Mouse (Mus musculus): ENCODE results near the gene Dhx15. TPM values are rescaled to one million over a fixed set of nuclear protein-coding genes. Genes with fewer than 3 reads are reported as not detected.

Dhx15 gene
- polyA plus RNA-seq, 1 experiment from 2014 or later: 48.4 TPM

GRCm38 (mm10) chr5:52218238-52218637 lies 27.9 kb upstream of the Dhx15 start:
- Histone ChIP-seq H3K4me1 (replicated peaks; ENCODE audit: control insufficient read depth, insufficient read depth, low read length) (no peaks in the 10 kb centered on the region), H3K27me3 (replicated peaks; ENCODE audit: control insufficient read depth, insufficient read depth, low read length) (no peaks in the 10 kb centered on the region), H3K36me3 (ENCODE audit: control insufficient read depth, insufficient read depth) (no peaks in the 10 kb centered on the region), H3K4me3 (ENCODE audit: low read depth, low read length) (no peak overlapping the region), H3K9me3 (ENCODE audit: control insufficient read depth) (no peaks in the 10 kb centered on the region), H3K9ac (ENCODE audit: low read depth, low read length) (no peak overlapping the region), H3K27ac (ENCODE audit: low read depth, low read length) (no peak overlapping the region), H3K4me2 (replicated peaks; ENCODE audit: low read depth) (no peak overlapping the region)
- TF ChIP-seq CTCF (IDR thresholded peaks at IDR 0.05; ENCODE audit: low read depth): no peak
- 65% methylated on average over 6 of the region's 6 CpGs for WGBS
- ATAC-seq: no peak

- Histone ChIP-seq H3K9ac (ENCODE audit: low read depth, low read length) (no peak overlapping the region), H3K4me2 (replicated peaks; ENCODE audit: low read depth) (no peak overlapping the region), H3K27me3 (replicated peaks; ENCODE audit: control insufficient read depth, insufficient read depth, low read length) (no peaks in the 10 kb centered on the region), H3K36me3 (ENCODE audit: control insufficient read depth, insufficient read depth) (no peaks in the 10 kb centered on the region), H3K4me3 (ENCODE audit: low read depth, low read length) (no peak overlapping the region), H3K4me1 (replicated peaks; ENCODE audit: control insufficient read depth, insufficient read depth, low read length) (no peaks in the 10 kb centered on the region), H3K9me3 (ENCODE audit: control insufficient read depth) (no peaks in the 10 kb centered on the region), H3K27ac (ENCODE audit: low read depth, low read length) (no peak overlapping the region)
- no peak for ATAC-seq
- WGBS: 79% methylated on average over 7 of the region's 7 CpGs
- no peak for TF ChIP-seq CTCF (IDR thresholded peaks at IDR 0.05; ENCODE audit: low read depth)
Measured at GRCm38 (mm10) chr5:52213143-52213900, 23.0 kb upstream of the Dhx15 start.

GRCm38 (mm10) chr5:52191180-52191468 lies 810 bp upstream of the Dhx15 start:
- H3K9ac ChIP-seq (ENCODE audit: low read depth, low read length): no peak overlapping the region
- H3K4me3 ChIP-seq (ENCODE audit: low read depth, low read length): peak overlapping the region; percentile 93
- peaks cover 10% of the 10 kb centered on the region; the same call in 1 of the 2 replicates for H3K4me1 ChIP-seq (replicated peaks; ENCODE audit: control insufficient read depth, insufficient read depth, low read length)
- no peaks in the 10 kb centered on the region for H3K9me3 ChIP-seq (ENCODE audit: control insufficient read depth)
- peak overlapping the region; percentile 66 for H3K4me2 ChIP-seq (replicated peaks; ENCODE audit: low read depth)
- no peak overlapping the region for H3K27ac ChIP-seq (ENCODE audit: low read depth, low read length)
- TF ChIP-seq CTCF (IDR thresholded peaks at IDR 0.05; ENCODE audit: low read depth): no peak
- WGBS: 29% methylated on average over 1 of the region's 1 CpGs
- ATAC-seq: no peak
- H3K27me3 ChIP-seq (replicated peaks; ENCODE audit: control insufficient read depth, insufficient read depth, low read length): no peaks in the 10 kb centered on the region
- H3K36me3 ChIP-seq (ENCODE audit: control insufficient read depth, insufficient read depth): no peaks in the 10 kb centered on the region

- peak; percentile 67 for ATAC-seq
- Histone ChIP-seq H3K4me1 (replicated peaks; ENCODE audit: control insufficient read depth, insufficient read depth, low read length) (peaks cover 10% of the 10 kb centered on the region; the same call in 1 of the 2 replicates), H3K27me3 (replicated peaks; ENCODE audit: control insufficient read depth, insufficient read depth, low read length) (no peaks in the 10 kb centered on the region), H3K27ac (ENCODE audit: low read depth, low read length) (peak overlapping the region; percentile 88), H3K4me2 (replicated peaks; ENCODE audit: low read depth) (peak overlapping the region; percentile 66), H3K9me3 (ENCODE audit: control insufficient read depth) (no peaks in the 10 kb centered on the region), H3K36me3 (ENCODE audit: control insufficient read depth, insufficient read depth) (no peaks in the 10 kb centered on the region), H3K9ac (ENCODE audit: low read depth, low read length) (peak overlapping the region; percentile 99), H3K4me3 (ENCODE audit: low read depth, low read length) (peak overlapping the region; percentile 93)
- no peak for TF ChIP-seq CTCF (IDR thresholded peaks at IDR 0.05; ENCODE audit: low read depth)
- 2% methylated on average over 58 of the region's 63 CpGs for WGBS
Measured at GRCm38 (mm10) chr5:52189664-52190365, 499 bp downstream of the Dhx15 start.

GRCm38 (mm10) chr5:52188206-52188605 lies 2.1 kb downstream of the Dhx15 start:
- Histone ChIP-seq H3K4me1 (replicated peaks; ENCODE audit: control insufficient read depth, insufficient read depth, low read length) (peaks cover 10% of the 10 kb centered on the region; the same call in 1 of the 2 replicates), H3K4me2 (replicated peaks; ENCODE audit: low read depth) (peak overlapping the region; percentile 66), H3K9ac (ENCODE audit: low read depth, low read length) (no peak overlapping the region), H3K27ac (ENCODE audit: low read depth, low read length) (no peak overlapping the region), H3K36me3 (ENCODE audit: control insufficient read depth, insufficient read depth) (peaks cover 7% of the 10 kb centered on the region; the same call in 1 of the 2 replicates), H3K9me3 (ENCODE audit: control insufficient read depth) (no peaks in the 10 kb centered on the region), H3K27me3 (replicated peaks; ENCODE audit: control insufficient read depth, insufficient read depth, low read length) (no peaks in the 10 kb centered on the region), H3K4me3 (ENCODE audit: low read depth, low read length) (peak overlapping the region; percentile 93; the same call in 1 of the 2 replicates)
- 19% methylated on average over 3 of the region's 3 CpGs for WGBS
- no peak for TF ChIP-seq CTCF (IDR thresholded peaks at IDR 0.05; ENCODE audit: low read depth)
- ATAC-seq: no peak

GRCm38 (mm10) chr5:52177326-52177725 lies 13.0 kb downstream of the Dhx15 start:
- 91% methylated on average over 1 of the region's 1 CpGs for WGBS
- ATAC-seq: no peak
- H3K27me3 ChIP-seq (replicated peaks; ENCODE audit: control insufficient read depth, insufficient read depth, low read length): no peaks in the 10 kb centered on the region
- peaks cover 6% of the 10 kb centered on the region; the same call in 1 of the 2 replicates for H3K36me3 ChIP-seq (ENCODE audit: control insufficient read depth, insufficient read depth)
- no peak overlapping the region for H3K27ac ChIP-seq (ENCODE audit: low read depth, low read length)
- no peak overlapping the region for H3K4me3 ChIP-seq (ENCODE audit: low read depth, low read length)
- no peak overlapping the region for H3K9ac ChIP-seq (ENCODE audit: low read depth, low read length)
- no peaks in the 10 kb centered on the region for H3K4me1 ChIP-seq (replicated peaks; ENCODE audit: control insufficient read depth, insufficient read depth, low read length)
- no peaks in the 10 kb centered on the region for H3K9me3 ChIP-seq (ENCODE audit: control insufficient read depth)
- no peak for TF ChIP-seq CTCF (IDR thresholded peaks at IDR 0.05; ENCODE audit: low read depth)
- no peak overlapping the region for H3K4me2 ChIP-seq (replicated peaks; ENCODE audit: low read depth)
